In the genomic region with DNA sequence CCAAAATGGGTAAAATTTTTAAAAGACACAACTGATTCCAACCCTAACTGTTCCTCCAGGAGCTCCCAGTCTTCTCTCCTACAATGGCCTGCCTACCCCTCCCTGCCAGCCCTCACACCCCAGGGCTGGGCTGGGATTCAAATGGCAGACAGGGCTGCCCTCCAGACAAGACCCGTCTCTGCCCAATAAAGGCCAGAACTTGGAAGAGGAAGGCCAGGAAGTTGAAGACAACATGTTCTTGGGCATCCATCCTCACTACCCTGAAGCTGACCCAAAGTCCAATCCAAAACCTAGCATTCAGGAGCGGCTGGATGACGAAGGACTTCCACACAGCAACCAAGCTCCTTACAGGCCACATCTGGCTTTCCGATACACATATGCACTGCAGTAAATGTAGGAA, we compare ENCODE assay signal across 12 mouse cellular contexts.
DNase-seq lines count a peak whose midpoint lies in the region; ATAC-seq and TF ChIP-seq lines count a peak whose summit lies in the region.
"Had no signal": no experiment of that assay in that cellular context is flagged by ENCODE, and none has a peak within 500 bp of the region (broad histone marks: within the 10 kb centered on the region; RNA-seq: fewer than 3 reads in every experiment).

No protein-coding gene starts in this region.

- H3K36me3 ChIP-seq in myocyte (ENCODE audit: control insufficient read depth, insufficient read depth) = no peaks in the 10 kb centered on the region
- H3K36me3 ChIP-seq: forebrain, embryonic 10.5 days; limb, embryonic 13.5 days; midbrain, embryonic 12.5 days had no signal

- DNase-seq in frontal cortex, adult 2 months (ENCODE audit: extremely low spot score in 1 of 2, low spot score in 1 of 2) = no peak
- DNase-seq in left cerebral cortex, adult 2 months (ENCODE audit: extremely low spot score in 1 of 2, low spot score in 2 of 2) = no peak
- no peak for DNase-seq in left cerebral cortex, postnatal 14 days (ENCODE audit: low spot score in 2 of 2)
- peak; percentile 73 to 81 for DNase-seq in cerebellum, adult 2 months
- no peak for DNase-seq in natural killer cell, adult 2 months (ENCODE audit: low spot score in 2 of 2)
- DNase-seq: kidney, adult 11 months had no signal

- H3K4me3 ChIP-seq in left cerebral cortex, adult 2 months = no peak overlapping the region
- no peak overlapping the region for H3K4me3 ChIP-seq in cerebellum, adult 2 months (replicated peaks; ENCODE audit: insufficient read depth, low read depth, low read length)
- H3K4me3 ChIP-seq in myocyte = no peak overlapping the region
- H3K4me3 ChIP-seq: forebrain, embryonic 10.5 days; limb, embryonic 13.5 days; midbrain, embryonic 12.5 days had no signal

- TF ChIP-seq CTCF in left cerebral cortex, adult 2 months (IDR thresholded peaks at IDR 0.05) = no peak
- TF ChIP-seq CTCF in cerebellum, adult 2 months (IDR thresholded peaks at IDR 0.05; ENCODE audit: borderline replicate concordance, insufficient read depth, low read depth, low read length) = no peak

- peak; percentile 31 for ATAC-seq in frontal cortex, adult (ENCODE audit: low TSS enrichment)
- no peak for ATAC-seq in activated CD4-positive, CD25-positive, alpha-beta regulatory T cell, adult 4 months

- no peaks in the 10 kb centered on the region for H3K79me2 ChIP-seq in myocyte (ENCODE audit: control insufficient read depth, insufficient read depth)

- H3K4me1 ChIP-seq in cerebellum, adult 2 months (ENCODE audit: control insufficient read depth, insufficient read depth, low read length) = peaks cover 31% of the 10 kb centered on the region

- intact Hi-C loops in left cerebral cortex, adult 2 months (cut with DNase I) = no loop called here
- intact Hi-C loops in left cerebral cortex, postnatal 14 days (cut with DNase I) = no loop called here

- H3K4me2 ChIP-seq in myocyte (ENCODE audit: low read depth) = peak overlapping the region; percentile 37
- H3K4me2 ChIP-seq: limb, embryonic 13.5 days; midbrain, embryonic 12.5 days had no signal

- H3ac ChIP-seq in myocyte (ENCODE audit: control insufficient read depth, insufficient read length) = no peak overlapping the region

- WGBS in cerebellum, adult 2 months = 25% methylated on average over 4 of the region's 4 CpGs

- peak overlapping the region; percentile 8; the same call in 1 of the 2 replicates for H3K27ac ChIP-seq in left cerebral cortex, adult 2 months
- peak overlapping the region; percentile 35; the same call in 1 of the 2 replicates for H3K27ac ChIP-seq in cerebellum, adult 2 months (ENCODE audit: insufficient read depth, low read length)
- H3K27ac ChIP-seq: forebrain, embryonic 10.5 days; limb, embryonic 13.5 days; midbrain, embryonic 12.5 days had no signal

- TF ChIP-seq POLR2A in cerebellum, adult 2 months (IDR thresholded peaks at IDR 0.05; ENCODE audit: borderline replicate concordance, insufficient read depth, low read length) = no peak
- TF ChIP-seq POLR2A in myocyte (IDR thresholded peaks at IDR 0.05; ENCODE audit: insufficient read length, low read depth) = no peak

- no peaks in the 10 kb centered on the region for H3K27me3 ChIP-seq in cerebellum, adult 2 months (ENCODE audit: control insufficient read depth, insufficient read depth, low read length)
- H3K27me3 ChIP-seq in myocyte (ENCODE audit: control insufficient read depth, insufficient read depth, insufficient read length) = no peaks in the 10 kb centered on the region

TF ChIP-seq in myocyte, 11 proteins besides CTCF, POLR2A, EP300 and RAD21:
- TF ChIP-seq CEBPB (IDR thresholded peaks at IDR 0.05; ENCODE audit: insufficient read depth, poor library complexity, severe bottlenecking) (no peak), TCF12 (IDR thresholded peaks at IDR 0.05; ENCODE audit: insufficient read depth, poor library complexity, severe bottlenecking) (no peak), USF1 (IDR thresholded peaks at IDR 0.05; ENCODE audit: low read depth) (no peak), E2F4 (IDR thresholded peaks at IDR 0.05; ENCODE audit: insufficient read depth) (no peak), TCF3 (IDR thresholded peaks at IDR 0.05; ENCODE audit: insufficient read length, low read depth) (no peak), SRF (IDR thresholded peaks at IDR 0.05; ENCODE audit: control insufficient read depth, insufficient read length, low read depth) (no peak), POLR2AphosphoS2 (IDR thresholded peaks at IDR 0.05; ENCODE audit: insufficient read length, low read depth) (no peak), MYOD1 (IDR thresholded peaks at IDR 0.05; ENCODE audit: control insufficient read depth in 1 of 3, insufficient read length in 2 of 3, low read depth in 2 of 3) (no peak), REST (IDR thresholded peaks at IDR 0.05; ENCODE audit: insufficient read depth, insufficient read length) (no peak), MAX (IDR thresholded peaks at IDR 0.05; ENCODE audit: low read depth) (no peak), MYOG (IDR thresholded peaks at IDR 0.05; ENCODE audit: control insufficient read depth in 1 of 3, insufficient read depth in 1 of 3, insufficient read length in 2 of 3, low read depth in 2 of 3) (no peak)

Comparison
In these comparisons a context has a peak if more than half of its experiments do, and no peak if none do; other contexts are left out.
1. DNase-seq: peak in cerebellum, adult 2 months (2 of 2); none in frontal cortex, adult 2 months (0 of 2), left cerebral cortex, adult 2 months (0 of 2), left cerebral cortex, postnatal 14 days (0 of 2) and natural killer cell, adult 2 months (0 of 2).